Mouse (Mus musculus): ENCODE data around the gene Atp7a. TPM values are rescaled to one million over a fixed set of nuclear protein-coding genes. Genes with fewer than 3 reads are reported as not detected.

Gene Atp7a
- polyA plus RNA-seq, 1 experiment from 2014 or later, result 25.3 TPM

DNA sequence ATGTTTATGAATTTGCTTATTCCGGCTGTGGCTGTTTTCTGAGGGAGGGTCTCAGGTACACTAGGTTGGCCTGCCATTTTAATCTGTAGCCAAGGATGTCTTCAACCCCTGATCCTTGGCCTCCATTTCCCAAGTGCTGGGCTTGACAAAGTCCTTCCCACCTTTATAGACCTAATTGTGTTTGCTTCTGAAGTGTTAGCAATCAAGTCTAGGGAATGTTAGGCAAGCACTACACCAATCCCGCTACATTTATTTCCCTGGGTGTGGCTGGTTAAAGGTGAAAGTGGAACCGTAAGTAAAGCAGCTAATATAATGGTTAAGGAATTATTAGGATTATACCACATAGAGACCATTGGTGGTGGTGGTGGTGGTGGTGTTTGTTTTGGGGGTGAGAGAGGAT lies 10.0 kb upstream of the Atp7a start:
- no peak overlapping the region for H3K9ac ChIP-seq (ENCODE audit: low read depth, low read length)
- ATAC-seq (ENCODE audit: low FRiP score) (no peak), DNase-seq (ENCODE audit: low spot score) (no peak)
- no peak overlapping the region for H3K27ac ChIP-seq (ENCODE audit: low read depth, low read length)
- no peak overlapping the region for H3K4me3 ChIP-seq (ENCODE audit: low read depth, low read length)
- H3K27me3 ChIP-seq (ENCODE audit: control insufficient read depth, insufficient read depth, low read length), result no peaks in the 10 kb centered on the region
- H3K9me3 ChIP-seq (ENCODE audit: control insufficient read depth, low read length), result no peaks in the 10 kb centered on the region
- H3K4me2 ChIP-seq (replicated peaks; ENCODE audit: low read depth, low read length), result no peak overlapping the region
- 90% methylated on average over 3 of the region's 3 CpGs for WGBS
- no peaks in the 10 kb centered on the region for H3K36me3 ChIP-seq (ENCODE audit: control insufficient read depth, insufficient read depth, low read length)
- H3K4me1 ChIP-seq (replicated peaks; ENCODE audit: control insufficient read depth, insufficient read depth, low read length), result no peaks in the 10 kb centered on the region

DNA sequence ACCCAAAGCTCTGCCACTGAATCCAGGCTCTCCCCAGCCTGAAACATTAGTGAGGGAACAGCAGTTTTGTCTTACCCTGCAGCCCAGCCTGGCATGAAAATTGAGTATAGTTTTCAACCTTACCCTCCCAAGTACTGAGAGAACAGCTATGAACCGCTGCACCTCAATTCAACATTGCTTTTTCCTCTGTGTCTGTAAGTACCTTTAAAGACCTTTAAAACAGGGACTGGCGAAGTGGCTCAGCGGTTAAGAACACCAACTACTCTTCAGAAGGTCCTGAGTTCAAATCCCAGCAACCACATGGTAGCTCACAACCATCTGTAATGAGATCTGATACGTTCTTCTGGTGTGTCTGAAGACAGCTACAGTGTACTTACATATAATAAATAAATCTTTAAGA lies 9.6 kb upstream of the Atp7a start:
- ATAC-seq (ENCODE audit: low FRiP score), result no peak
- no peak overlapping the region for H3K4me2 ChIP-seq (replicated peaks; ENCODE audit: low read depth, low read length)
- 83% methylated on average over 4 of the region's 4 CpGs for WGBS

GRCm38 (mm10) chrX:106027343-106027674 lies 233 bp downstream of the Atp7a start:
- Histone ChIP-seq H3K4me3 (ENCODE audit: low read depth, low read length) (peak overlapping the region; percentile 40), H3K9me3 (ENCODE audit: control insufficient read depth, low read length) (no peaks in the 10 kb centered on the region), H3K27ac (ENCODE audit: low read depth, low read length) (peak overlapping the region; percentile 54; the same call in 1 of the 2 replicates), H3K9ac (ENCODE audit: low read depth, low read length) (peak overlapping the region; percentile 58), H3K36me3 (ENCODE audit: control insufficient read depth, insufficient read depth, low read length) (no peaks in the 10 kb centered on the region), H3K4me2 (replicated peaks; ENCODE audit: low read depth, low read length) (peak overlapping the region; percentile 25), H3K4me1 (replicated peaks; ENCODE audit: control insufficient read depth, insufficient read depth, low read length) (no peaks in the 10 kb centered on the region), H3K27me3 (ENCODE audit: control insufficient read depth, insufficient read depth, low read length) (no peaks in the 10 kb centered on the region)
- 28% methylated on average over 8 of the region's 8 CpGs for WGBS
- no peak for DNase-seq (ENCODE audit: low spot score)
- no peak; the same call in 1 of the 2 replicates for ATAC-seq (ENCODE audit: low FRiP score)

More for the DNA sequence above, 9.6 kb upstream of the Atp7a start:
- Histone ChIP-seq H3K27ac (ENCODE audit: low read depth, low read length) (no peak overlapping the region), H3K36me3 (ENCODE audit: control insufficient read depth, insufficient read depth, low read length) (no peaks in the 10 kb centered on the region), H3K27me3 (ENCODE audit: control insufficient read depth, insufficient read depth, low read length) (no peaks in the 10 kb centered on the region), H3K4me3 (ENCODE audit: low read depth, low read length) (no peak overlapping the region), H3K4me1 (replicated peaks; ENCODE audit: control insufficient read depth, insufficient read depth, low read length) (no peaks in the 10 kb centered on the region), H3K9ac (ENCODE audit: low read depth, low read length) (no peak overlapping the region), H3K9me3 (ENCODE audit: control insufficient read depth, low read length) (no peaks in the 10 kb centered on the region)
- no peak for DNase-seq (ENCODE audit: low spot score)

GRCm38 (mm10) chrX:106030176-106030575 lies 3.1 kb downstream of the Atp7a start:
- 85% methylated on average over 5 of the region's 5 CpGs for WGBS
- Histone ChIP-seq H3K9ac (ENCODE audit: low read depth, low read length) (no peak overlapping the region), H3K27ac (ENCODE audit: low read depth, low read length) (no peak overlapping the region), H3K36me3 (ENCODE audit: control insufficient read depth, insufficient read depth, low read length) (no peaks in the 10 kb centered on the region), H3K4me1 (replicated peaks; ENCODE audit: control insufficient read depth, insufficient read depth, low read length) (no peaks in the 10 kb centered on the region), H3K4me3 (ENCODE audit: low read depth, low read length) (no peak overlapping the region), H3K4me2 (replicated peaks; ENCODE audit: low read depth, low read length) (no peak overlapping the region), H3K27me3 (ENCODE audit: control insufficient read depth, insufficient read depth, low read length) (no peaks in the 10 kb centered on the region), H3K9me3 (ENCODE audit: control insufficient read depth, low read length) (no peaks in the 10 kb centered on the region)
- DNase-seq (ENCODE audit: low spot score), result no peak
- ATAC-seq (ENCODE audit: low FRiP score), result no peak

GRCm38 (mm10) chrX:106031124-106031523 lies 4.0 kb downstream of the Atp7a start:
- ATAC-seq (ENCODE audit: low FRiP score) (no peak), DNase-seq (ENCODE audit: low spot score) (no peak)
- Histone ChIP-seq H3K27me3 (ENCODE audit: control insufficient read depth, insufficient read depth, low read length) (no peaks in the 10 kb centered on the region), H3K4me2 (replicated peaks; ENCODE audit: low read depth, low read length) (no peak overlapping the region), H3K36me3 (ENCODE audit: control insufficient read depth, insufficient read depth, low read length) (no peaks in the 10 kb centered on the region), H3K9me3 (ENCODE audit: control insufficient read depth, low read length) (no peaks in the 10 kb centered on the region), H3K4me3 (ENCODE audit: low read depth, low read length) (no peak overlapping the region), H3K9ac (ENCODE audit: low read depth, low read length) (no peak overlapping the region), H3K4me1 (replicated peaks; ENCODE audit: control insufficient read depth, insufficient read depth, low read length) (no peaks in the 10 kb centered on the region), H3K27ac (ENCODE audit: low read depth, low read length) (no peak overlapping the region)

- H3K9ac ChIP-seq (ENCODE audit: low read depth, low read length), result no peak overlapping the region
- H3K27me3 ChIP-seq (ENCODE audit: control insufficient read depth, insufficient read depth, low read length), result no peaks in the 10 kb centered on the region
- H3K27ac ChIP-seq (ENCODE audit: low read depth, low read length), result no peak overlapping the region
- 78% methylated on average over 2 of the region's 2 CpGs for WGBS
- H3K36me3 ChIP-seq (ENCODE audit: control insufficient read depth, insufficient read depth, low read length), result no peaks in the 10 kb centered on the region
- no peaks in the 10 kb centered on the region for H3K4me1 ChIP-seq (replicated peaks; ENCODE audit: control insufficient read depth, insufficient read depth, low read length)
- H3K4me2 ChIP-seq (replicated peaks; ENCODE audit: low read depth, low read length), result no peak overlapping the region
- H3K4me3 ChIP-seq (ENCODE audit: low read depth, low read length), result no peak overlapping the region
- H3K9me3 ChIP-seq (ENCODE audit: control insufficient read depth, low read length), result no peaks in the 10 kb centered on the region
- DNase-seq (ENCODE audit: low spot score), result no peak
- no peak for ATAC-seq (ENCODE audit: low FRiP score)
These were observed 8.7 kb downstream of the Atp7a start for GRCm38 (mm10) chrX:106035727-106036126.

GRCm38 (mm10) chrX:106037185-106037752 lies 10.2 kb downstream of the Atp7a start:
- Histone ChIP-seq H3K27me3 (ENCODE audit: control insufficient read depth, insufficient read depth, low read length) (no peaks in the 10 kb centered on the region), H3K9ac (ENCODE audit: low read depth, low read length) (no peak overlapping the region), H3K4me2 (replicated peaks; ENCODE audit: low read depth, low read length) (no peak overlapping the region), H3K4me1 (replicated peaks; ENCODE audit: control insufficient read depth, insufficient read depth, low read length) (no peaks in the 10 kb centered on the region), H3K9me3 (ENCODE audit: control insufficient read depth, low read length) (no peaks in the 10 kb centered on the region), H3K27ac (ENCODE audit: low read depth, low read length) (no peak overlapping the region), H3K4me3 (ENCODE audit: low read depth, low read length) (no peak overlapping the region), H3K36me3 (ENCODE audit: control insufficient read depth, insufficient read depth, low read length) (no peaks in the 10 kb centered on the region)
- DNase-seq (ENCODE audit: low spot score) (no peak), ATAC-seq (ENCODE audit: low FRiP score) (no peak)
- 86% methylated on average over 3 of the region's 3 CpGs for WGBS

DNA sequence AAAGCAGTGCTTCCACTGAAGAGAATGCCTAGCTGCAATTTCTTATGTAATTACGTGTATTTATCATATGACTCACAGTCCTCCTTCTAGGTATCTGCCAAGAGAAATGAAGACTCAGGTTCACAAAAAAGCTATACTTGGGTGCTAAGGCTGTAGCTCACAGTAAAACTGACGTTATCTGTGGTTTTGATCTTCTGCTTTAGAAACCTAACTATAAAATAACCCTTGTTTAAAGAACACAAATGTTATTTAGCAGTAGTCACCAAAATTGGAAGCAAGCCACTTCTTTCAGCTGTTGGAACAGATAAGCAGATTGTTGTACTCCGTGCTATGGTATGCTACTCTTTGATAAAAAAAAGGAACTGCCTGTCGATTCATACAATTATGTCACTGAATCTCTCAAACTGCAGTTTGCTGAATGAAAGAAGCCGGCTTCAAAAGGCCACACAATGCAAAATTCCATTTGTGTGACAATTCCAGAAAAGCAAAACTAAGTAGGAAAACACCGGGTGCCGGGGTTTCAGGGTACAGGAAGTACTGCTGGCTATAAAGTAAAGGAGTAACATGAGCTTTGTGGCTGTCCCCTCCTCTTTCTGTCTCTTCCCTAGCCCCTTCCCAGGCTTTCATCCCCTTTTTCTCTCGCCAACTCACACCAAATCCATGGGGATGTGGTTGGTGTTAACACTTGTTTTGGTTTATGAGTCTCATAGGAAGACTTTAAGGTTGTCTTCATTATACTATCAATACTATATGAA lies 17.0 kb downstream of the Atp7a start:
- H3K4me1 ChIP-seq (replicated peaks; ENCODE audit: control insufficient read depth, insufficient read depth, low read length), result no peaks in the 10 kb centered on the region
- no peak overlapping the region for H3K4me3 ChIP-seq (ENCODE audit: low read depth, low read length)
- H3K27ac ChIP-seq (ENCODE audit: low read depth, low read length), result no peak overlapping the region
- ATAC-seq (ENCODE audit: low FRiP score) (no peak), DNase-seq (ENCODE audit: low spot score) (no peak)
- H3K4me2 ChIP-seq (replicated peaks; ENCODE audit: low read depth, low read length), result no peak overlapping the region
- H3K27me3 ChIP-seq (ENCODE audit: control insufficient read depth, insufficient read depth, low read length), result no peaks in the 10 kb centered on the region
- WGBS, result 69% methylated on average over 8 of the region's 8 CpGs
- no peaks in the 10 kb centered on the region for H3K36me3 ChIP-seq (ENCODE audit: control insufficient read depth, insufficient read depth, low read length)
- H3K9ac ChIP-seq (ENCODE audit: low read depth, low read length), result no peak overlapping the region
- H3K9me3 ChIP-seq (ENCODE audit: control insufficient read depth, low read length), result no peaks in the 10 kb centered on the region

- Histone ChIP-seq H3K36me3 (ENCODE audit: control insufficient read depth, insufficient read depth, low read length) (no peaks in the 10 kb centered on the region), H3K9me3 (ENCODE audit: control insufficient read depth, low read length) (no peaks in the 10 kb centered on the region), H3K27me3 (ENCODE audit: control insufficient read depth, insufficient read depth, low read length) (no peaks in the 10 kb centered on the region), H3K9ac (ENCODE audit: low read depth, low read length) (no peak overlapping the region), H3K4me3 (ENCODE audit: low read depth, low read length) (no peak overlapping the region), H3K4me1 (replicated peaks; ENCODE audit: control insufficient read depth, insufficient read depth, low read length) (no peaks in the 10 kb centered on the region), H3K27ac (ENCODE audit: low read depth, low read length) (no peak overlapping the region), H3K4me2 (replicated peaks; ENCODE audit: low read depth, low read length) (no peak overlapping the region)
- DNase-seq (ENCODE audit: low spot score) (no peak), ATAC-seq (ENCODE audit: low FRiP score) (no peak)
- WGBS, result 54% methylated on average over 2 of the region's 2 CpGs
These were observed 18.4 kb downstream of the Atp7a start for GRCm38 (mm10) chrX:106045455-106045854.
